ENCODE assay signal across 8 mouse cellular contexts in genomic region chr9:41156006-41156719, GRCm38 (mm10). TPM values are rescaled to one million over a fixed set of nuclear protein-coding genes. Genes with fewer than 3 reads are reported as not detected.
A peak's percentile ranks its signal among the peaks of the same experiment; 100 is the strongest.
DNase-seq lines count a peak whose midpoint lies in the region; ATAC-seq lines count a peak whose summit lies in the region.

No protein-coding gene starts in this region.

- no peaks in the 10 kb centered on the region for H3K9me3 ChIP-seq in intestine, embryonic 14.5 days (ENCODE audit: control insufficient read depth, low read length)
- H3K9me3 ChIP-seq in neural tube, embryonic 15.5 days (replicated peaks) = no peaks in the 10 kb centered on the region

- H3K4me3 ChIP-seq in intestine, embryonic 14.5 days (ENCODE audit: low read depth, low read length) = peak overlapping the region; percentile 76
- H3K4me3 ChIP-seq in neural tube, embryonic 15.5 days (replicated peaks) = peak overlapping the region; percentile 72

- intact Hi-C loops in left cerebral cortex, postnatal 4 days (cut with DNase I) = loop anchor here (10.0 kb wide), 1 partner anchor 111 kb away; no protein-coding TSS in a partner anchor
- intact Hi-C loops in gastrocnemius, postnatal 36 days (cut with DNase I) = no loop called here

- peak overlapping the region; percentile 59; the same call in 1 of the 2 replicates for H3K9ac ChIP-seq in intestine, embryonic 14.5 days (ENCODE audit: low read length)
- H3K9ac ChIP-seq in neural tube, embryonic 15.5 days (replicated peaks) = peak overlapping the region; percentile 90

- peaks cover 19% of the 10 kb centered on the region for H3K27me3 ChIP-seq in intestine, embryonic 14.5 days (replicated peaks; ENCODE audit: control insufficient read depth, insufficient read depth, low read length)
- no peaks in the 10 kb centered on the region for H3K27me3 ChIP-seq in neural tube, embryonic 15.5 days (replicated peaks)

- H3K27ac ChIP-seq in intestine, embryonic 14.5 days (ENCODE audit: low read depth) = no peak overlapping the region
- peak overlapping the region; percentile 91; the same call in 1 of the 2 replicates for H3K27ac ChIP-seq in neural tube, embryonic 15.5 days (replicated peaks)

- WGBS in intestine, embryonic 14.5 days = 22% methylated on average over 20 of the region's 20 CpGs
- 20% methylated on average over 19 of the region's 20 CpGs for WGBS in neural tube, embryonic 15.5 days

- no peaks in the 10 kb centered on the region for H3K36me3 ChIP-seq in intestine, embryonic 14.5 days (ENCODE audit: control insufficient read depth, insufficient read depth, low read length)
- no peaks in the 10 kb centered on the region for H3K36me3 ChIP-seq in neural tube, embryonic 15.5 days

- H3K4me2 ChIP-seq in intestine, embryonic 14.5 days (ENCODE audit: low read length) = peak overlapping the region; percentile 62
- H3K4me2 ChIP-seq in neural tube, embryonic 15.5 days = peak overlapping the region; percentile 72

- peak; percentile 20 for DNase-seq in left cerebral cortex, postnatal 4 days
- DNase-seq in left cerebral cortex, adult 8-10 months (ENCODE audit: low spot score in 2 of 2) = no peak
- DNase-seq in cerebellum, postnatal 14 days = peak; percentile 54 to 57
- peak; percentile 64 for DNase-seq in intestine, embryonic 14.5 days (ENCODE audit: low spot score)
- DNase-seq in frontal cortex, postnatal 25 days (ENCODE audit: low spot score in 2 of 2) = no peak
- no peak for DNase-seq in gastrocnemius, postnatal 36 days
- DNase-seq in testis, postnatal 14 days (ENCODE audit: low spot score) = no peak

- no peaks in the 10 kb centered on the region; the same call in 1 of the 2 replicates for H3K4me1 ChIP-seq in intestine, embryonic 14.5 days (replicated peaks; ENCODE audit: control insufficient read depth, insufficient read depth, low read length)
- H3K4me1 ChIP-seq in neural tube, embryonic 15.5 days = peaks cover 48% of the 10 kb centered on the region

- no peak for ATAC-seq in intestine, embryonic 14.5 days (replicated peaks; ENCODE audit: low FRiP score, low TSS enrichment, low read depth)
- peak; percentile 13 for ATAC-seq in neural tube, embryonic 15.5 days (ENCODE audit: low FRiP score)

RNA-seq across cellular contexts. Expression of gene Ubash3b, which starts 5.3 kb away (rescaled TPM):
- total RNA-seq in left cerebral cortex, postnatal 4 days (2021) = 10 to 100 TPM; 24.9 to 29.0 TPM
- 10 to 100 TPM; 19.9 to 23.9 (median 21.7) TPM for total RNA-seq in left cerebral cortex, adult 8-10 months (2022)
- polyA plus RNA-seq in intestine, embryonic 14.5 days (2014; fragmentation: Nextera tagmentation; extraction: Ambion mirVana) = 5.5 and 5.6 TPM in 2 replicates
- polyA plus RNA-seq in neural tube, embryonic 15.5 days (2015; fragmentation: Nextera tagmentation; extraction: Ambion mirVana) = 23.7 and 28.4 TPM in 2 replicates
- under 1 TPM; 0.31 to 0.81 TPM for total RNA-seq in gastrocnemius, postnatal 36 days (2021)

Comparison
In these comparisons a context has a peak if more than half of its experiments do, and no peak if none do; other contexts are left out.
1. DNase-seq: peak in left cerebral cortex, postnatal 4 days (single experiment), cerebellum, postnatal 14 days (2 of 2) and intestine, embryonic 14.5 days (single experiment); none in left cerebral cortex, adult 8-10 months (0 of 2), frontal cortex, postnatal 25 days (0 of 2), gastrocnemius, postnatal 36 days (0 of 2) and testis, postnatal 14 days (single experiment).
2. RNA of gene Ubash3b, which starts 5.3 kb away (total RNA-seq): 24.9 to 29.0 TPM in left cerebral cortex, postnatal 4 days and 19.9 to 23.9 TPM in left cerebral cortex, adult 8-10 months; 0.31 to 0.81 TPM in gastrocnemius, postnatal 36 days; every median in the first group is over 10 times any median in the second.